Mouse (Mus musculus): Measurements from ENCODE around the gene Napa. TPM values are rescaled to one million over a fixed set of nuclear protein-coding genes. Genes with fewer than 3 reads are reported as not detected.

Gene Napa
- polyA plus RNA-seq, 1 experiment = 187 TPM

GRCm38 (mm10) chr7:16110158-16110557 lies 11.9 kb downstream of the Napa start:
- TF ChIP-seq POLR2A (IDR thresholded peaks at IDR 0.05; ENCODE audit: borderline replicate concordance, low read depth, low read length) (no peak), CTCF (IDR thresholded peaks at IDR 0.05; ENCODE audit: low read depth, low read length) (no peak)
- H3K27ac ChIP-seq (ENCODE audit: insufficient read depth, low read depth, low read length) = no peak overlapping the region
- no peak overlapping the region for H3K4me3 ChIP-seq (ENCODE audit: insufficient read depth, low read length)
- no peaks in the 10 kb centered on the region; the same call in 1 of the 2 replicates for H3K4me1 ChIP-seq (ENCODE audit: control insufficient read depth, insufficient read depth, low read length)

- TF ChIP-seq CTCF (IDR thresholded peaks at IDR 0.05; ENCODE audit: low read depth, low read length) = no peak
- no peak for TF ChIP-seq POLR2A (IDR thresholded peaks at IDR 0.05; ENCODE audit: borderline replicate concordance, low read depth, low read length)
- no peak overlapping the region for H3K27ac ChIP-seq (ENCODE audit: insufficient read depth, low read depth, low read length)
- H3K4me3 ChIP-seq (ENCODE audit: insufficient read depth, low read length) = no peak overlapping the region
- peaks cover 4% of the 10 kb centered on the region; the same call in 1 of the 2 replicates for H3K4me1 ChIP-seq (ENCODE audit: control insufficient read depth, insufficient read depth, low read length)
These were observed 13.2 kb downstream of the Napa start for GRCm38 (mm10) chr7:16111284-16112090.

GRCm38 (mm10) chr7:16116418-16116817 lies 18.2 kb downstream of the Napa start:
- Histone ChIP-seq H3K4me3 (ENCODE audit: insufficient read depth, low read length) (no peak overlapping the region), H3K4me1 (ENCODE audit: control insufficient read depth, insufficient read depth, low read length) (peaks cover 13% of the 10 kb centered on the region; the same call in 1 of the 2 replicates), H3K27ac (ENCODE audit: insufficient read depth, low read depth, low read length) (no peak overlapping the region)
- TF ChIP-seq CTCF (IDR thresholded peaks at IDR 0.05; ENCODE audit: low read depth, low read length) (no peak), POLR2A (IDR thresholded peaks at IDR 0.05; ENCODE audit: borderline replicate concordance, low read depth, low read length) (no peak)

DNA sequence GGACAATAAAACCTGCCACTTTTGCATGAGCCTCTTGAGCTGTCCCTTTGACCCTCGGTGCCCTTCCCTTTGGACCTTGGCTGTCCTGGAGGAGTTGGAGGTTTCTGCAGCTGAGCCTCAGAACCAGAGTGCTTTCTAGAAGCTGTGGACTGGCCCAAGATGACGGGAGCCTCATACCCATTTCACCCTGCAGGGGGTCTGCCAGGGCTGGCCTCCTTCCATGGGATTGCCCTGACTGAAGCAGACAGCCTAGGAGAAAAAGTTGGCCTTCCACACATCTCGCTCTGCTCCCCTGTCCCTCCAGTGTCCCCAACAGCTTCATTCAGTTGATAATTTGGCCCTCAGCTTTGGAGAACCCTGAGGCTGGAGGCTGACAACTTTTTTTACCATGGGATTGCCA lies 18.8 kb downstream of the Napa start:
- TF ChIP-seq CTCF (IDR thresholded peaks at IDR 0.05; ENCODE audit: low read depth, low read length) = no peak
- no peak for TF ChIP-seq POLR2A (IDR thresholded peaks at IDR 0.05; ENCODE audit: borderline replicate concordance, low read depth, low read length)
- H3K27ac ChIP-seq (ENCODE audit: insufficient read depth, low read depth, low read length) = no peak overlapping the region
- peaks cover 13% of the 10 kb centered on the region; the same call in 1 of the 2 replicates for H3K4me1 ChIP-seq (ENCODE audit: control insufficient read depth, insufficient read depth, low read length)
- no peak overlapping the region for H3K4me3 ChIP-seq (ENCODE audit: insufficient read depth, low read length)

GRCm38 (mm10) chr7:16119569-16120261 lies 21.5 kb downstream of the Napa start, which contains the start of gene Kptn:
Kptn (plus strand) TSS chr7:16119895.
- peak within 1 kb of the TSS; percentile 73 for H3K27ac ChIP-seq (ENCODE audit: insufficient read depth, low read depth, low read length)
- H3K4me3 ChIP-seq (ENCODE audit: insufficient read depth, low read length) = peak within 1 kb of the TSS; percentile 77
- no peak for TF ChIP-seq POLR2A (IDR thresholded peaks at IDR 0.05; ENCODE audit: borderline replicate concordance, low read depth, low read length)
- peak; percentile 81 for TF ChIP-seq CTCF (IDR thresholded peaks at IDR 0.05; ENCODE audit: low read depth, low read length)
- H3K4me1 ChIP-seq (ENCODE audit: control insufficient read depth, insufficient read depth, low read length) = peaks cover 13% of the 10 kb centered on the region; the same call in 1 of the 2 replicates

DNA sequence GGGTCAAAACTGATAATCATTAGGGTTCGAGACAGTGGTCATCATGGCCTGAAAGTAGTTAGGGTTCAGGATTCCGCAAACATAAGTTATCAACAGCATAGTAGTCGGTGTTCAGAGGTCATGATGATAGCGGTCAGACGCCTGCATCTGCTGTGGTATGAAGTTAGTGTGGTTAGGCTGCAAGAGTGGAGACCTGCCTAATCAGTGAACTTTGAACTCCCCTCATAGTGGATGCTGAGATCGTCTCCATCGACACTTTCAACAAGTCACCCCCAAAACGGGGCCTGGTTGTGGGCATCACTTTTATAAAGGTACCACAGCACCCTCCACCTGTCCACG lies 22.0 kb downstream of the Napa start:
- TF ChIP-seq CTCF (IDR thresholded peaks at IDR 0.05; ENCODE audit: low read depth, low read length) (no peak), POLR2A (IDR thresholded peaks at IDR 0.05; ENCODE audit: borderline replicate concordance, low read depth, low read length) (no peak)
- no peak overlapping the region for H3K27ac ChIP-seq (ENCODE audit: insufficient read depth, low read depth, low read length)
- peaks cover 13% of the 10 kb centered on the region; the same call in 1 of the 2 replicates for H3K4me1 ChIP-seq (ENCODE audit: control insufficient read depth, insufficient read depth, low read length)
- H3K4me3 ChIP-seq (ENCODE audit: insufficient read depth, low read length) = peak overlapping the region; percentile 77

- Histone ChIP-seq H3K4me3 (ENCODE audit: insufficient read depth, low read length) (no peak overlapping the region), H3K27ac (ENCODE audit: insufficient read depth, low read depth, low read length) (no peak overlapping the region), H3K4me1 (ENCODE audit: control insufficient read depth, insufficient read depth, low read length) (0 out of 2 replicates have a peak, but pooled peaks cover 2% of the 10 kb centered on the region)
- TF ChIP-seq POLR2A (IDR thresholded peaks at IDR 0.05; ENCODE audit: borderline replicate concordance, low read depth, low read length) = no peak
These were observed 27.6 kb downstream of the Napa start for GRCm38 (mm10) chr7:16125829-16126228.

GRCm38 (mm10) chr7:16128344-16128743 lies 30.1 kb downstream of the Napa start:
- Histone ChIP-seq H3K4me3 (ENCODE audit: insufficient read depth, low read length) (no peak overlapping the region), H3K4me1 (ENCODE audit: control insufficient read depth, insufficient read depth, low read length) (peaks cover 4% of the 10 kb centered on the region; the same call in 1 of the 2 replicates), H3K27ac (ENCODE audit: insufficient read depth, low read depth, low read length) (no peak overlapping the region)
- no peak for TF ChIP-seq CTCF (IDR thresholded peaks at IDR 0.05; ENCODE audit: low read depth, low read length)
- no peak for TF ChIP-seq POLR2A (IDR thresholded peaks at IDR 0.05; ENCODE audit: borderline replicate concordance, low read depth, low read length)

- TF ChIP-seq POLR2A (IDR thresholded peaks at IDR 0.05; ENCODE audit: borderline replicate concordance, low read depth, low read length) = no peak
- no peak for TF ChIP-seq CTCF (IDR thresholded peaks at IDR 0.05; ENCODE audit: low read depth, low read length)
- Histone ChIP-seq H3K4me3 (ENCODE audit: insufficient read depth, low read length) (no peak overlapping the region), H3K27ac (ENCODE audit: insufficient read depth, low read depth, low read length) (no peak overlapping the region), H3K4me1 (ENCODE audit: control insufficient read depth, insufficient read depth, low read length) (peaks cover 4% of the 10 kb centered on the region; the same call in 1 of the 2 replicates)
These were observed 30.6 kb downstream of the Napa start for GRCm38 (mm10) chr7:16128899-16129298.

DNA sequence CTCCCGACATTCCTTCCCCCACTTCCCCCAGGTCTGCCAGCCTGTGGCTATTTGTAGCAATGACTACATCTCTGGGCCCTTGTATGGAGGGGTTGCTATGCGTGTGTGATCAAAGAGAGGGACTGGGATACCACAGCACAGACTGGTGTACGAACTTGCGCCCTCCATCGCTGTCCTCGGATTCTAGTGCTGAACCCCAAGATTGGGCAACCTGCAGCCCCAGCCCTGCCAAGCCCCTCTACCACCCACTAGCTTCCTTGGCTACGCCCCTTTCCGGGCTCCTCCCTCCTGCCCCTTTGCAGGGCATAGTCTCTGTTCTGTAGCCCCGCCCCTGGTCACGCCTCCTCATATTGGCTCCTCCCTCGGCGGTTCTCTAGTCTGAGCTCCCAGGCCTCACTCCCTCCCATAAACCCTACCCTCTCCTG lies 31.2 kb downstream of the Napa start, which contains the start of gene Slc8a2:
Gene Slc8a2 (plus strand): TSS at position 406 of the 425 bp plus-strand sequence.
- TF ChIP-seq CTCF (IDR thresholded peaks at IDR 0.05; ENCODE audit: low read depth, low read length) = no peak
- TF ChIP-seq POLR2A (IDR thresholded peaks at IDR 0.05; ENCODE audit: borderline replicate concordance, low read depth, low read length) = no peak
- peaks cover 4% of the 10 kb centered on the region; the same call in 1 of the 2 replicates for H3K4me1 ChIP-seq (ENCODE audit: control insufficient read depth, insufficient read depth, low read length)
- H3K27ac ChIP-seq (ENCODE audit: insufficient read depth, low read depth, low read length) = no peak within 1 kb of the TSS
- H3K4me3 ChIP-seq (ENCODE audit: insufficient read depth, low read length) = no peak within 1 kb of the TSS
